Mouse (Mus musculus): ENCODE data around the gene Rasal3. TPM values are rescaled to one million over a fixed set of nuclear protein-coding genes. Genes with fewer than 3 reads are reported as not detected.

Gene Rasal3
- total RNA-seq, 2 experiments from 2014 or later = 2.0 to 3.0 TPM

DNA sequence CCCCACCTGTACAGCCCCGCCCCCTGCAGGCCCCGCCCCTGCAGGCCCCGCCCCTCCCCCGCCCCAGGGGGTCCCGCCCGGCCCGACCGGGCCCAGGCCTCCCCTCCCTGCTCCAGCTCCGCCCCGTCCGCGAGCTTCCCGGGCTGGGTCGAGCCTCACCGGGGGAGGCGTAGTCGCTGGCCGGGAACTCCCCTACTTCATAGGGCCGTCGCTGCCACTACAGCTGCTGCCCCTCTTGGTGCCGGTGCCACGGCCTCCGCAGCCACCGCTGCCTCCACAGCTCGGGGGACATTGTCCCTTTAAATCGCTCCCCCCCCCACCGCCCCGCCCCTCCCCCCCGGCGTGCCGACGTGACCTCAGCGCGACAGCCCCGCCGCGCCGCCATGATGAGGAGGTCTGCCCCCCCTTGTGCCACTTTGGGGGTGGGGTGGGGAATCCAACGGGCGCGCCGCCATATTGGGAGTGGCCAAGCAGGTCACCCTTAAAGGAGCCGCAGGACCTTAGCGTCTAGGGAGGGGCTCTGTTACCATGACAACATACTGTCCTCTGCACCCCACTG, 14.2 kb downstream of the Rasal3 start, which contains the start of gene Wiz:
Wiz (minus strand) TSS at position 339 of the 559 bp plus-strand sequence.
- peak; percentile 89 to 95 for DNase-seq (ENCODE audit: low spot score in 2 of 2)

DNA sequence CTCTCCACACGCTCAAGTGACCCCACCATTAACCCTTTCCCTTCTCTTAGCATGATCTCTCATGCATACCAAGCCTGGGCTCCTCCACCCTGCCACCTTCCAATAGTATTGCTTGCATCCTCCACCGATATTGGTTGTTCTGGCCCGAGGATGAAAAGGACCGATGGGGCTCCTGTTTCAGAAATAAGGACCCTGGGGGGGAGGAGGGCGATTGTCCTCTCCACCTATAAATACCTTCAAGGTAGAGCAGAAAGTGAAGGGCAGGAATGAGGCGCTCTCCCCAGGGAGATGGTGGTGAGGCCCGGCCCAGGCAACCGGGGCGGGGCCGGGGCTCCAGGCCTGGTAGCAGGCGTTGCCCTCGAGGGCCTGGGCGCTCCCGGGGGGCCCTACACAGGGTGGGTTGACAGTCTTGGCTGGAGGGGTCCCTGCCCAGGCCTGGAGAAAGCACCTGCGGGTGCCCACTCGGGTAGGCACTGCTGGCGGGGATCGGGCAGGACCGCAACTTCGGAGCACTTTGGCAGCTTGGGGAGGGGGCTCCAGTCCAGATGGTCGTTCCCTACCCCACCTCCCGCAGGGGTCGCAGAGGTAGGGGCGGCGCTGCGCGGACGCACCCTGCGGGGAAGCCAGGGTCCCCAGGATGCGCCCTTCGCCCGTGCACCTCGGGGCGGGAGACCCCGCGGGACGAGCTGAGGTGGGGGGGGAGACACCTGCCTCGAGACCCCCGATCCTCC, 14.8 kb downstream of the Rasal3 start:
- DNase-seq (ENCODE audit: low spot score in 2 of 2) = peak; percentile 43 to 52

DNA sequence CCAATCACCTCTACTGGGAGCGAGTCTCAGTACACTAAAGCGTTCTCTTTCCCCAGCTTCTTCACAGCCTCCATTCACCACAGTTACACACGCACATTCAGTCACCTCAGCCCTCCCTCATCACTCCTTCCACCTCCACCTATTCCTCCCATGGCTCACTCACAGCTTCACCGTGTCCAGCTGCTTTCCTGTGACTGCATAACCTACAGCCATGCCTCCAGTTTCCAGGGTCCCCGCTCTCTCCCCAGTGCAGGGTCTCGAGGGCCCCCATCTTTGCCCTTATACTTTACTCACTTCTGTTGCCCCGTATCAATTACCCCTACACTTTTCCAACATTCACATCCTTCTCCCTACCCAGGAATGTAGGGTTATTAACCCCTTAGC, 15.4 kb downstream of the Rasal3 start:
- no peak for DNase-seq (ENCODE audit: low spot score in 2 of 2)

GRCm38 (mm10) chr17:32386659-32387432, 16.5 kb downstream of the Rasal3 start:
- DNase-seq (ENCODE audit: low spot score in 2 of 2) = no peak

- no peak for DNase-seq (ENCODE audit: low spot score in 2 of 2)
These were observed 19.7 kb downstream of the Rasal3 start for GRCm38 (mm10) chr17:32383661-32384060.

DNA sequence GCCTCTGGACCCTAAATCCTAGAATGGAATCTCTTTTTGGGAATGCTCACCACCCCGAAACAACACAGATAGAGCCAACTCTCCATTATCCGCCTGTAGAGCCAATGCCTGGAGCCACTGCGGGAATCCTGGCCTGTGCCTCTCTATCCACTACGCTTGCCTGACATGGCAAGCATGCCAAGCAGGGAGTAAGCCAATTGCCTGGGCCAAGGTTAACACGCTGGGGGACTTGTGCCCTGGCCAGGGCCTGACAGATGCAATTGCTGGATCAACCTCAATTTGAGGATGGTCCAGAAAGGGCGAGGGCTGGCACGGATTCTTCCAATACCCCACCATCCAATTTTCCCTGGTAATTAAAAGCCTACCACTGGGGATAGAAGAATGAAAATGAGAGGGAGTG, 20.8 kb downstream of the Rasal3 start:
- DNase-seq (ENCODE audit: low spot score in 2 of 2) = no peak

DNA sequence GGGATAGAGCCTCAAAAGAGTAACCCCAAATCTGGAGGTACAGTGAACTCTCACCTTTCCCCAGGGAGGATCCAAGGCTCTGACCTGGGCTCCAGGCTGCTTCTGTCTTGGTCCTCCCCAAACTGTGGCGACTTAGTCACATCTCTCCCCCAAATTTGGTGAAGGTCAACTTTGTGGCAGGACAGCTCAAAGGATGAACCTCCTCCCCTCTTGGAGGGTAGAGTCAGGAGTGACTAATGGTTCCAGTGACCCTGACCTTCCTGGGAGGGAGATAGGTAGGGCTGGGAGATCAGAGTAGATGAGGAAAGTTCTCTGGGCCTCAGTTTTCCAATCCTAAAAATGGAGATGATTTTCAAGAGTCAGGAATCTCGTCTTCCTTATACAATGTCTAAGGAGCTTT, 24.6 kb downstream of the Rasal3 start:
- DNase-seq (ENCODE audit: low spot score in 2 of 2) = no peak

- no peak for DNase-seq (ENCODE audit: low spot score in 2 of 2)
These were observed 26.2 kb downstream of the Rasal3 start for GRCm38 (mm10) chr17:32377137-32377536.

- DNase-seq (ENCODE audit: low spot score in 2 of 2) = no peak
These were observed 26.9 kb downstream of the Rasal3 start for GRCm38 (mm10) chr17:32376475-32376874.

DNA sequence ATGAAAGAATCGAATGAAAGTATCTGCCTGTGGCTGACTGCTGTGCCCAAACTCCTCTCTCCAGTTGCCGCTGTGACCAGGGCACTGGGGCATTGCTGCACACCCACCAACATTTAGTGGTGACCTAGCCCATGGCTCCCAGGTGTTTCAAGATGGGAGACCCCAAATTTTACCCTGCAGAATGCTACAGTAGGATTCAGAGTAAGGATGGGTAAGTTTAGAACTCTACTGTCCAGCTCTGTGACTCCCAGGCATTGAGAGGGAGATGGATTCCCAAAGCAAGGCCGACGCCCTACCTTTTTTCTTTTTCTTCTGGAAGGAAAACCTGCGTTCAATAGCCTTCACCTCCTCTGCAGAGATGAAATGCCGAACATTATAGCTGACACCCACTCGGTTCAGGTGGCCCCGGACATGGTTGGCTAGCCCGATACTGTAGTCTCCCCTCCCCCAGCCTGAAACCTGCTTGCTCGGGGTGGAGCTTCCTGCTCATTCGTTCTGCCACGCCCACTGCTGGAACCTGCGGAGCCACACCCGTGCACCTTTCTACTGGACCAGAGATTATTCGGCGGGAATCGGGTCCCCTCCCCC, 34.3 kb downstream of the Rasal3 start:
- no peak for DNase-seq (ENCODE audit: low spot score in 2 of 2)

DNA sequence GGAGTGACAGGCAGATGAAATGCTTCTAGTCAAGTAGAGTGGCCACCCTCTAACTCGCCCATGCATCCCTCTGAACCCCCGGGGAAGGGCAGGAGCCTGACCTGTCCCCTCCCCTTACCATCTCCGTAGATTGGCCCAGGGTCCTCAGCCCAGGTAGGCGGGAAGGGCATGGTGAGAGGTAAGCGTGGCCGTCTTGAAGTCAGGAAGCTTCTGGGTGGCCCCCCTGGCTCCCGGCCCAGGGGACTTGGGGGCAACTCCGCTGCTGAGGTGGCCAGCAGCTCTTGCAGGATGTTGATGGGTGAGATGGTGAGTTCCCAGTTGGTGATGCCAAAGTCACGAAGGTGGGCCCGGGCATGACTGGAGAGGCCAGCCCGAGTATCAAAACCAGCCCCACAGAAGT, 35.7 kb downstream of the Rasal3 start:
- no peak for DNase-seq (ENCODE audit: low spot score in 2 of 2)

DNA sequence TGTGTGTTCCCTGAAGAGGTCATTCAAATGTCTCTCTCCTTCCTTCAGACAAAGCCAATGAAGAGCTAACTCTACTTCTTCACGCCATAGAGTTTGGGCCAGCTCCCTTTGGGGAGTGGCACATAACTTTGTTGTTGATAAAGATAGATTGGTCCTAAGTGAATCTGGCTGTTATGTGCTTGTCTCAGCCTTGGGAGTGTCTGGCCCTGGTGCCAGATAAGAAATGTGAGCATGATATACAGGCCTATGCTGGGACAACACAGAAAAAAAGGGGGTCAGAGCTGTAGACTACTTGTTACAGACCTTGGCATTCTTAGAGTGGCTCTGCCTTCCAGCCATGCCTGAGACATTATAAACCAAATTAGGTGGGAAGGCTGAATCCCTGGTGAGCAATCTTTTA, 38.1 kb downstream of the Rasal3 start:
- no peak for DNase-seq (ENCODE audit: low spot score in 2 of 2)

DNA sequence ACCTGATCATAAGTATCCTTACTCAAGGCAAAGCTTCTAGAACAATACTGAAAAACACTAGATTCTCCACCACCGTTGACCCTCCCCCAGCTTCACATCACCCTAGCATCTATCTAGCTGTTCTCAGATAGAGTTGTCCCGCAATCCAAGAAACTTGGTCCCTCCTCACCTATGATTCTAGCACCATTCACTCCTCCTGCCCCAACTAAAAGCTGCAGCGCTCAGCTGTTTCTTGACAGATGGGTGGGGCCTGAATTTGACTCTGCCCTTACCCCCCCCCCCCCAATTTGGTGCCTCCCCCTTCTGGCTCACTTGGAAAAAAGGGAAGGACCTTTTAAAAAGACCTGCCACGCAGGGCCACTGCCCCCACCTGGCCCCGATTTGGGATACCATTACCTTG, 38.5 kb downstream of the Rasal3 start:
- no peak for DNase-seq (ENCODE audit: low spot score in 2 of 2)

- DNase-seq (ENCODE audit: low spot score in 2 of 2) = peak; percentile 79 to 90
These were observed 39.1 kb downstream of the Rasal3 start for GRCm38 (mm10) chr17:32364331-32364730.

GRCm38 (mm10) chr17:32363821-32364301, 39.5 kb downstream of the Rasal3 start:
- no peak for DNase-seq (ENCODE audit: low spot score in 2 of 2)

DNA sequence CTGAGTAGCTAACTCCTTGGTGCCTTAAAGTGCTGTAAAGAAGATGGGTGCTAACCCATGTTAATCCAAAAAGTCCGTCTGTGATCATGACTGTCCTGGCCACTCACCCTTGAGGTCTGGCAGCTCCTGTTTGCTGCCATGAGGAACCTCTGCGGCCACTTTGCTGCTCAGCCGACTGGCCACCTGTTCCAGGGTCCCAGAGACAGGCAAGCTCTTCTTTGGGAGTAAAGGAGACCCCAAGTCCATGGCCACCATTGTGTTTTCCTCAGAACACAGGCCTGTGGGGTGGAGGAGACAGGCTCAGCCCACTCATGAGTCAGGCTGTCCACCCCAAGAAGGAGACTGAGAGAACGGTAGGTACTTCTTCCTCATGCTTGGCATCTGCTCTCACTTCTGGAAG, 40.7 kb downstream of the Rasal3 start:
- DNase-seq (ENCODE audit: low spot score in 2 of 2) = no peak

DNA sequence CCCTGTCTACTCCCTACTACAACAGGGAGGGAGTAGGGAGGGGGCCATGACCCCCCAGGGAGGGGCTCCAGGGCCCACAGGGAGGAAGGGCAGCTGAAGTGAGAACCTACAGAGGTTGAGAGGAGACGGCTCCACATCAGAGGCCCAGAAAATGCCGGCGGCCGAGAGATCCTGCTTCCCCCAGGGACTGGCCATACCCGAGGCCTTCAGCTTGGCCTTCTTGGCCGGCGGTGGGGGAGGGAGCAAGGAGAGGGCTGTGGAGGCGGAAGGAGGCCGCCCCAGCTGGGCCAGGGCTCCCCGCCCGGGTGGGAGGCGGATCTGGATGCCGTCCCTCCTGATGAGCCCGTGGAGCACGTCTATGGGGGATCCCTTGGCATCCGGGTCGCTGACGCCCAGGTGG, 43.5 kb downstream of the Rasal3 start:
- peak in 1 of 2 experiments; percentile 55 for DNase-seq (ENCODE audit: low spot score in 2 of 2)

DNA sequence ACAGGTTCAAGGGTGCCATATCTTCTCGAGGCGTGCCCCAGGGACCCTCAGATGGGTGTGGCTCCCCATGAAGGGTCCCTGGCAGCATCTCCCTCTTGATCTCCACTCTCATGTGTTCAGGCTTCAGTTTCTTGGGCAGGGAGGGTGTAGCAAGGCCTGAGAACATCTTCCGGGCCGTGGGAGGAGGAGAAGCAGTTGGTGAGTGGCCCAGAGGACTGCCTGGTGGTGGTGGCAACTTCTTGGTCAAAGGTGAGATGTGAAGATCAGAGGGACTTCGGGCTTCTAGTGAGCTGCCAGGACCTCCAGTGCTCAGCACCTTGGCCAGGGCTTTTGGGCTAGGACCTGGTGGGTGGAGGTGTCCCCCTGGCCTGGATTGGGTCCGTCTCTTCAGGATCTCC, 44.4 kb downstream of the Rasal3 start:
- DNase-seq (ENCODE audit: low spot score in 2 of 2) = no peak

DNA sequence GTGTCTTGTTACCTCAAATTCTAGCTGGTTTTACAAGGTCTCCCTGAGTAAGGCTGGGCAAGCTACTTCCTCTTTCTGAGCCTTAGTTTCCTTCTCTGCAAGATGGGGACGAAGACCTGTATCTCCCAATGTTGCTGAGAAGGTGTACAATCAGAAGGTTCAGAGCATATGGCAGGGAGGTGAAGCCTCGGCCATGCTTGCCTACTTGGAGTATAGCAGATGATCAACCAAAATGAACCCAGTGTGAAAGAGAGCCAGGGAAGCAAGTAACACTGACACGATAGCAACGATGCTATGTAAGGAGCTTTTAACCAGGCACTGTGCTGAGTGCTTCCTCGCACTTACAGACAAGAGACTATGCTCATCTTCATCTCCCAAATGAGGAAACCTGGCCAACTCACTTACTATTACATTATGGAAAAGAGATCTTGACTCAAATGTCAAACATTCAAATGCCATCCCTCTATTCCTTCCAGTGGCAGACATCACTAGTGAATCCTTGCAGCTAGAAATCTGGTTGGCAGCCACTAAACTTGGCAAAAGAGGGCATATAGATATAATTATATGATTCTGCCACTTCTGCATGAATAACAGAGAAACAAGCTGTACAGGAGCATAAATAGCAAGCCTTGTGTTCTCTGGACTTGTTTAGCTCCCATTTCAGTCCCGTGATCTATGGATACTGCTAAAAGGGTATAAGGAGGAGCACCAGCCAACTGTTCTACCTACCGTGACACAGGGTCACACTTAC, 45.0 kb downstream of the Rasal3 start:
- no peak for DNase-seq (ENCODE audit: low spot score in 2 of 2)

GRCm38 (mm10) chr17:32356766-32357760, 46.3 kb downstream of the Rasal3 start:
- no peak for DNase-seq (ENCODE audit: low spot score in 2 of 2)

Data from adrenal gland, adult 18-20 months (tissue).